Mouse (Mus musculus): ENCODE results near the gene Nfix.

Gene Nfix

GRCm38 (mm10) chr8:84797971-84798370 is 2.2 kb downstream of the Nfix start:
- DNase-seq (ENCODE audit: low read depth, low spot score): no peak

GRCm38 (mm10) chr8:84797256-84797797 is 2.8 kb downstream of the Nfix start:
- DNase-seq (ENCODE audit: low read depth, low spot score): no peak

GRCm38 (mm10) chr8:84794486-84794885 is 5.7 kb downstream of the Nfix start:
- no peak for DNase-seq (ENCODE audit: low read depth, low spot score)

- DNase-seq (ENCODE audit: low read depth, low spot score): no peak
Measured at GRCm38 (mm10) chr8:84793791-84794485, 6.2 kb downstream of the Nfix start.

- DNase-seq (ENCODE audit: low read depth, low spot score): no peak
Measured at GRCm38 (mm10) chr8:84793134-84793533, 7.0 kb downstream of the Nfix start.

GRCm38 (mm10) chr8:84792429-84792947 is 7.7 kb downstream of the Nfix start:
- no peak for DNase-seq (ENCODE audit: low read depth, low spot score)

GRCm38 (mm10) chr8:84790537-84790936 is 9.6 kb downstream of the Nfix start:
- DNase-seq (ENCODE audit: low read depth, low spot score): no peak

- DNase-seq (ENCODE audit: low read depth, low spot score): no peak
Measured at GRCm38 (mm10) chr8:84789855-84790486, 10.2 kb downstream of the Nfix start.

- no peak for DNase-seq (ENCODE audit: low read depth, low spot score)
Measured at GRCm38 (mm10) chr8:84789345-84789744, 10.8 kb downstream of the Nfix start.

GRCm38 (mm10) chr8:84788896-84789295 is 11.2 kb downstream of the Nfix start:
- DNase-seq (ENCODE audit: low read depth, low spot score): no peak

- DNase-seq (ENCODE audit: low read depth, low spot score): no peak
Measured at GRCm38 (mm10) chr8:84787523-84788302, 12.4 kb downstream of the Nfix start.

GRCm38 (mm10) chr8:84786801-84787467 is 13.2 kb downstream of the Nfix start:
- no peak for DNase-seq (ENCODE audit: low read depth, low spot score)

- DNase-seq (ENCODE audit: low read depth, low spot score): no peak
Measured at GRCm38 (mm10) chr8:84785756-84786677, 14.1 kb downstream of the Nfix start.

- no peak for DNase-seq (ENCODE audit: low read depth, low spot score)
Measured at GRCm38 (mm10) chr8:84785506-84785755, 14.7 kb downstream of the Nfix start.

GRCm38 (mm10) chr8:84784681-84785505 is 15.3 kb downstream of the Nfix start:
- DNase-seq (ENCODE audit: low read depth, low spot score): no peak

- DNase-seq (ENCODE audit: low read depth, low spot score): no peak
Measured at GRCm38 (mm10) chr8:84783919-84784581, 16.1 kb downstream of the Nfix start.

- DNase-seq (ENCODE audit: low read depth, low spot score): no peak
Measured at GRCm38 (mm10) chr8:84783198-84783918, 16.8 kb downstream of the Nfix start.

- no peak for DNase-seq (ENCODE audit: low read depth, low spot score)
Measured at GRCm38 (mm10) chr8:84782680-84783079, 17.5 kb downstream of the Nfix start.
